Mouse (Mus musculus) forebrain, embryonic 13.5 days (tissue): ENCODE data around the gene Tipin. TPM values are rescaled to one million over a fixed set of nuclear protein-coding genes. Genes with fewer than 3 reads are reported as not detected.

Experiments used
- polyA plus RNA-seq: library from polyadenylated mRNA; unstranded; fragments of >200 nt; fragmentation: Nextera tagmentation; extraction: Ambion mirVana; gene quantifications from 2 replicates; pipeline ENCODE4 v1.2.1, GENCODE M21; 2015

Tipin gene
- polyA plus RNA-seq, 1 experiment from 2014 or later = 245 TPM

Other genes starting within 250 kb of the Tipin start
- not detected in 2 replicates for gene Lctl, start 164.4 kb upstream of the Tipin start, polyA plus RNA-seq
- 16.7 and 20.6 TPM in 2 replicates for gene Zwilch, start 108.5 kb upstream of the Tipin start, polyA plus RNA-seq
- 801 and 817 TPM in 2 replicates for gene Rpl4, start 108.2 kb upstream of the Tipin start, polyA plus RNA-seq
- gene Snapc5, start 102.3 kb upstream of the Tipin start, polyA plus RNA-seq = 42.2 and 45.9 TPM in 2 replicates
- gene Uchl4, start 46.4 kb upstream of the Tipin start, polyA plus RNA-seq = 2.4 and 2.8 TPM in 2 replicates
- gene Map2k1, start 27.9 kb upstream of the Tipin start, polyA plus RNA-seq = 40.3 and 42.6 TPM in 2 replicates
- gene Dis3l, start 59.7 kb downstream of the Tipin start, polyA plus RNA-seq = 19.4 and 21.7 TPM in 2 replicates
- gene Megf11, start 104.0 kb downstream of the Tipin start, polyA plus RNA-seq = 5.2 and 6.4 TPM in 2 replicates